Mouse (Mus musculus): ENCODE data around the gene Moxd1. TPM values are rescaled to one million over a fixed set of nuclear protein-coding genes. Genes with fewer than 3 reads are reported as not detected.

Gene Moxd1
- total and polyA plus RNA-seq, 2 experiments from 2014 or later, result 1.5 to 3.2 TPM

GRCm38 (mm10) chr10:24297792-24298191 is 74.5 kb downstream of the Moxd1 start:
- Histone ChIP-seq H3K36me3 (replicated peaks; ENCODE audit: control insufficient read depth, insufficient read depth, low read length) (no peaks in the 10 kb centered on the region), H3K9me3 (replicated peaks; ENCODE audit: control insufficient read depth, low read length) (no peaks in the 10 kb centered on the region), H3K4me2 (ENCODE audit: low read depth, low read length) (no peak overlapping the region), H3K4me1 (ENCODE audit: control insufficient read depth, insufficient read depth) (no peaks in the 10 kb centered on the region), H3K27ac (ENCODE audit: low read depth) (no peak overlapping the region), H3K9ac (replicated peaks; ENCODE audit: low read depth, low read length) (no peak overlapping the region), H3K27me3 (ENCODE audit: control insufficient read depth, insufficient read depth, low read length) (no peaks in the 10 kb centered on the region), H3K4me3 (ENCODE audit: low read depth, low read length) (no peak overlapping the region)
- 0% methylated on average over 1 of the region's 1 CpGs for WGBS
- DNase-seq (ENCODE audit: low spot score) (peak; percentile 13), ATAC-seq (ENCODE audit: insufficient read depth, low read depth) (no peak)
- no peak for TF ChIP-seq EP300 (IDR thresholded peaks at IDR 0.05; ENCODE audit: low read depth)
- TF ChIP-seq CTCF (IDR thresholded peaks at IDR 0.05; ENCODE audit: low read depth), result peak; percentile 83

- Histone ChIP-seq H3K9ac (replicated peaks; ENCODE audit: low read depth, low read length) (no peak overlapping the region), H3K4me2 (ENCODE audit: low read depth, low read length) (no peak overlapping the region), H3K27ac (ENCODE audit: low read depth) (no peak overlapping the region), H3K27me3 (ENCODE audit: control insufficient read depth, insufficient read depth, low read length) (no peaks in the 10 kb centered on the region), H3K36me3 (replicated peaks; ENCODE audit: control insufficient read depth, insufficient read depth, low read length) (no peaks in the 10 kb centered on the region), H3K4me3 (ENCODE audit: low read depth, low read length) (no peak overlapping the region), H3K4me1 (ENCODE audit: control insufficient read depth, insufficient read depth) (no peaks in the 10 kb centered on the region), H3K9me3 (replicated peaks; ENCODE audit: control insufficient read depth, low read length) (no peaks in the 10 kb centered on the region)
- ATAC-seq (ENCODE audit: insufficient read depth, low read depth), result peak; percentile 20; the same call in 1 of the 2 replicates
- TF ChIP-seq CTCF (IDR thresholded peaks at IDR 0.05; ENCODE audit: low read depth) (peak; percentile 94), EP300 (IDR thresholded peaks at IDR 0.05; ENCODE audit: low read depth) (no peak)
- 41% methylated on average over 2 of the region's 2 CpGs for WGBS
- DNase-seq (ENCODE audit: low spot score), result peak; percentile 59
These were observed 75.2 kb downstream of the Moxd1 start for GRCm38 (mm10) chr10:24298260-24299244.

DNA sequence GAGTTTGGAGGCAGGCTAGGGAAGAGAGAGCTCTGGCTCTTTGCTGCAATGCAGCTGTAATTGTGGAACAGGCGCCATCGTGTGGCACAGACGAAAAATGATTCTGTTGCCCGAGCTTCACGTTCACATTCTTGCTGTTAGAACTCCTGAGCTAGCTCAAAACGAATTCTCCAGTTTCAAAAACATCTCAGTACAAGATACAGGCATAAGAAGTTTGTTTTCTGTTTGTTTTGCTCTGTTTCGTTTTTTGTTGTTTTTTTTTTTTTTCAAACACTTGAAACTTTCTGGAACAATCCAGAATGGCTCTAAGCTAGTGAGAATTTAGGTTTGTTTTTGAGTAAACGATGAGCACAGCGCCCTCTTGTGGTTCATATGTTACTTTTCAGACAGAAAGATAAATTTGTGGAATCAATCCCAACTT is 88.9 kb downstream of the Moxd1 start:
- ATAC-seq (ENCODE audit: insufficient read depth, low read depth), result peak; percentile 44; the same call in 1 of the 2 replicates
- no peak overlapping the region for H3K9ac ChIP-seq (replicated peaks; ENCODE audit: low read depth, low read length)
- H3K9me3 ChIP-seq (replicated peaks; ENCODE audit: control insufficient read depth, low read length), result no peaks in the 10 kb centered on the region
- H3K27ac ChIP-seq (ENCODE audit: low read depth), result no peak overlapping the region
- peak overlapping the region; percentile 32; the same call in 1 of the 2 replicates for H3K4me3 ChIP-seq (ENCODE audit: low read depth, low read length)
- H3K36me3 ChIP-seq (replicated peaks; ENCODE audit: control insufficient read depth, insufficient read depth, low read length), result no peaks in the 10 kb centered on the region
- peak; percentile 87 for DNase-seq (ENCODE audit: low spot score)
- TF ChIP-seq EP300 (IDR thresholded peaks at IDR 0.05; ENCODE audit: low read depth), result no peak
- peak; percentile 71 for TF ChIP-seq CTCF (IDR thresholded peaks at IDR 0.05; ENCODE audit: low read depth)
- H3K4me2 ChIP-seq (ENCODE audit: low read depth, low read length), result peak overlapping the region; percentile 41
- H3K4me1 ChIP-seq (ENCODE audit: control insufficient read depth, insufficient read depth), result peaks cover 2% of the 10 kb centered on the region; the same call in 1 of the 2 replicates
- no peaks in the 10 kb centered on the region for H3K27me3 ChIP-seq (ENCODE audit: control insufficient read depth, insufficient read depth, low read length)
- WGBS, result under 1% methylated on average over 9 of the region's 9 CpGs

DNA sequence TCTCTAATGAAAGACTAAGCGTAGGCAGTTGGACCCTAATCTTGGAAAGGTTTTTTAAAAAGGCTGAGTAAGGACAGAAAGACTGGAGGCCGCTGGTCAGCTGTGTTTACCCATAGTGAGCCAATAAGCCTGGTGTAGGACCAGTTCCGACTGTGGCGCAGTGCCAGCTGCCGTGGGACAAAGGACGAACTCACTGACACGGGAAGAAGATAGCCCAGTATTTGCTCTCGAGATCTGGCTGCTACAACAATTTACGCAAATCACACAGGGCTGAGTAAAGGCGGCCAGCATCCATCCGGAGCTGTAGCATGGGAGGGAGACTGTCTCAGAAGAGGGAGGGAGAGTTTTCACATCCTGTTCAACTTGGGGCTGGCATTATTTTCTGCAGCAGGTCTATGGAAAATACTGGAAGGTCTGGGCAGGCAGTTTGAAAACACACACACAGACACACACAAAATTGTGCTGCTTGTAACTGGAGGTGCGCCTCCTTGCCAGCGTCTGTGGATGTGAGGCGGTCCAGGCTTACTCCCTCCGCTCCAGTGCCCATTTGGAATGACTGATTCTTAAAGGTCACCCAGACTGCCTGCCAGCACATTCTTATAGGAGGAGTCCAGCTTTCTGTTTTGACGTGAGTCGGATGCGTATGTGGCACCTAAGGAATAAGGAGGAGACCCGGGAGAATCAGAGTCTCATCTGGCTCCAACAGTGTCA is 94.0 kb downstream of the Moxd1 start:
- no peaks in the 10 kb centered on the region for H3K27me3 ChIP-seq (ENCODE audit: control insufficient read depth, insufficient read depth, low read length)
- peak; percentile 47; the same call in 1 of the 2 replicates for ATAC-seq (ENCODE audit: insufficient read depth, low read depth)
- H3K27ac ChIP-seq (ENCODE audit: low read depth), result peak overlapping the region; percentile 8; the same call in 1 of the 2 replicates
- WGBS, result 49% methylated on average over 19 of the region's 19 CpGs
- no peak overlapping the region for H3K4me3 ChIP-seq (ENCODE audit: low read depth, low read length)
- TF ChIP-seq CTCF (IDR thresholded peaks at IDR 0.05; ENCODE audit: low read depth) (no peak), EP300 (IDR thresholded peaks at IDR 0.05; ENCODE audit: low read depth) (no peak)
- no peaks in the 10 kb centered on the region for H3K36me3 ChIP-seq (replicated peaks; ENCODE audit: control insufficient read depth, insufficient read depth, low read length)
- H3K4me1 ChIP-seq (ENCODE audit: control insufficient read depth, insufficient read depth), result peaks cover 5% of the 10 kb centered on the region; the same call in 1 of the 2 replicates
- no peaks in the 10 kb centered on the region for H3K9me3 ChIP-seq (replicated peaks; ENCODE audit: control insufficient read depth, low read length)
- no peak for DNase-seq (ENCODE audit: low spot score)
- no peak overlapping the region for H3K4me2 ChIP-seq (ENCODE audit: low read depth, low read length)
- no peak overlapping the region for H3K9ac ChIP-seq (replicated peaks; ENCODE audit: low read depth, low read length)

- TF ChIP-seq EP300 (IDR thresholded peaks at IDR 0.05; ENCODE audit: low read depth) (no peak), CTCF (IDR thresholded peaks at IDR 0.05; ENCODE audit: low read depth) (no peak)
- H3K27ac ChIP-seq (ENCODE audit: low read depth), result no peak overlapping the region
- no peaks in the 10 kb centered on the region for H3K9me3 ChIP-seq (replicated peaks; ENCODE audit: control insufficient read depth, low read length)
- no peak overlapping the region for H3K9ac ChIP-seq (replicated peaks; ENCODE audit: low read depth, low read length)
- 74% methylated on average over 3 of the region's 3 CpGs for WGBS
- H3K36me3 ChIP-seq (replicated peaks; ENCODE audit: control insufficient read depth, insufficient read depth, low read length), result no peaks in the 10 kb centered on the region
- H3K4me3 ChIP-seq (ENCODE audit: low read depth, low read length), result no peak overlapping the region
- ATAC-seq (ENCODE audit: insufficient read depth, low read depth) (no peak), DNase-seq (ENCODE audit: low spot score) (no peak)
- no peak overlapping the region for H3K4me2 ChIP-seq (ENCODE audit: low read depth, low read length)
- H3K27me3 ChIP-seq (ENCODE audit: control insufficient read depth, insufficient read depth, low read length), result no peaks in the 10 kb centered on the region
- H3K4me1 ChIP-seq (ENCODE audit: control insufficient read depth, insufficient read depth), result peaks cover 5% of the 10 kb centered on the region; the same call in 1 of the 2 replicates
These were observed 97.0 kb downstream of the Moxd1 start for GRCm38 (mm10) chr10:24320326-24320725.

All from heart, postnatal 0 days (tissue).